Mouse (Mus musculus): ENCODE measurements at regions not wholly inside any gene's neighbourhood (a gene's known extent, or its start where the extent isn't known, plus 50 kb on each side); places are given as distances from the start of the nearest gene placed in this dataset.

DNA sequence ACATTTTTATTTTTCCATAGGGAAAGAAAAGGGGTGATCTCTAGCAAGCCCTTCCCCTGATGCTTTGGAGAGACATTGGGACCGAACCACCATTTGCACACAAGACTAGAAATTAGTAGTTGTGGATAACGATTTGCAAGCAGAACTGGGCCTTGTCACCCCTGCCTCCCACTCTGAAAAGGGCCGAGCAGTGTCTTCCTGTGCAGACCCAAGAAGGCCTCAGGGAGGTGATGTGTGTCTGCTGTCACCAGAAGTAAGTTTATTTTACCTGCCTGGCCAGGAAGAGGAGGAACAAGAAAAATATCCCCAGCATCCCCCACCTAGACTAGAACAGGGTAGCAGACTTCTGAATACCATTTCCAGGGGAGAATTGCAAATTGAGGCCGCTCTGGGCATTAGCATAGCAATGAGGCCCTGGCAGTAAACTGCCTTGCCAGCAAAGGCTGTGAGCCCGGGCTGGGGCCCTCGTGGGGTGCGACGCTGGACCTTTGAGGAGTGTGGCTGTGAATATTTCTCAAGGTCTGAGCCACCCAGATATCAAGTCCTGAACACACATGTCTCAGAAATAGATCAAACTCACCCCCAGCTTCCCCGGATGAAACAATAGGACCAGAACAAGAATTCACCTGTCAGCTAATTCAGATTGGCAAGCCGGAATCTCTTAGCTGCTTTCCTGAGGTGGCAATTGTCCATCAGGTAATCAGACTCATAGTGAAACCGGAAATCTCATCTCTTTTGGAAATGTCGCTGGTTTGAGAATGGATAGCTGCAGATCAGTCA lies 470.4 kb downstream of the Vrk1 start:
- DNase-seq (ENCODE audit: low spot score in 2 of 2): no peak

DNA sequence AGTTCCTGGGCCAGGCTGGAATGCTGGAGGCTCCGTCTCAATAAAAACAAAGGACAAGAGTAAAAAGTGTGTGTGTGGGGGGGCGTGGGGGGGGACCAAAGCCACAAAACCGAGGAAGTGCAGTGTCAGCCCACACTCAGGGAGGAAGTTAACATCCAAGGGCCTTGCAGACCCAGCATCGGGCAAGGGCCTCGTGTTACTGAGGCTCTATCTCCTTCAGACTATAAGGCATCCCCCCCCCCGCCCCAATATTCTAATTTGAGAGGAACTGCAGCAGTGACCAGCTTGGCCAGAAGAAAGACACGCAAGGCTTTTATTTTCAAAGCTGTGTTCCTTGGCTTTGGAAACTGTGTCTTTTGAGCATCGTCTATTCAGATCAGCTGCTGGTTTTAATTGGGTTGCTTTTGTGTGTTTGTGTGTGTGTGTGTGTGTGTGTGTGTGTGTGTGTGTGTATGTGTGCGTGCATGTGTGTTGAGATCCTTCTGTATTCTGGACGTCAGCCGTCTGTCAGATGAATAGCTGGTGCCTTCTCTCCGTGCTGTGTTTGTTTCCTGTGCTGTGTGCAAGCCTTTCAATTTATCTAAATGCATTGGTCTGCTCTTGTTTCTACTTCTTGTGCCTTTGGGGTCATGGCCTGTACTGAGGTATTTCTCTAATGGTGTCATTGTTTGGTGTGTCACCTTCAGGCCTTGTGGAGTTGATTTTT lies 491.7 kb downstream of the Vrk1 start:
- DNase-seq (ENCODE audit: low spot score in 2 of 2): no peak

- DNase-seq (ENCODE audit: low spot score in 2 of 2): no peak
Measured at GRCm38 (mm10) chr12:106504285-106504684, 494.3 kb downstream of the Vrk1 start.

DNA sequence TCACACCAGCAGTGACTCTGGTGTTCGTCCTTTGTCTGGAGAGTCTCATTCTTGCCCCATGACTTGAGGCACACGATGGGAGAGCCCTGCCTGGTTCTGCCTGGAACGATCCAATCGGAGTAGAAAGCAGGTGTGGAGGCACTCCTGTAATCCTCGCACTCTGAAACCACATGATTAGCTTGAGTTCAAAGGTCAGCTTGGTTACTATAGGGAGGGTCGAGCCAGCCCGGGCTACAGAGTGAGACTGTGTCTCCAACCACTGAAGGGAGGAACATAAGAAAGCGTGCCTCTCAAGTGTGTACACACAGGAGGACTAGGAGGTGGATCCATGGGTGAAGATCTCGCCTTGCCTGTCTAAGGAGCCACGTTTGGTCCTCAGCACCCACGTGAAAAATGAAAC lies 504.0 kb downstream of the Vrk1 start:
- no peak for DNase-seq (ENCODE audit: low spot score in 2 of 2)

DNA sequence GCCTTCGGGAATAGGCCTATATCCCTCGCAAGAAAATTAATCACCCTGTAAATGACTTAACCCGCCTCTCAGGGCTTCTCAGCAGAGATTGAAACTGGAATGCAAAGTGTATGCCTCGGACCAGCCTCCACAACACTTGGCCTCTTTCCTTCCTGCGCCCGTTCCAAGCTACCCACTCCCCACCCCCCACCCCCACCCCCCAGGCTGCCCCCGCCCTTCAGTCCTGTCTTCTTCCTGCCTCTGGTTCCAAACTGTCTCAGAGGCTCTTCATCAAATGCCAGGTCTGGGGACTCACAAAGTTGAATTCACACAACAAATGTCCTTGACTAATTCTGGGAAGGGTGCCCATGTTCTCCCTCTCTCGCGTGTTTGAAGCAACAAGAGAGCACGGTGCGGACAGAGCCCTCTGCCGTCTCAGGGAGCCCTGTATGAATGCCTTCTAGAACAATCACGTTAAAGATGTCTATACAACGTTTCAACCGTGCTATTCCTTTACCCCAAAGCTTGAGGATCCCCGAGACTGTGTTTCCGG lies 505.3 kb downstream of the Vrk1 start:
- no peak for DNase-seq (ENCODE audit: low spot score in 2 of 2)

DNA sequence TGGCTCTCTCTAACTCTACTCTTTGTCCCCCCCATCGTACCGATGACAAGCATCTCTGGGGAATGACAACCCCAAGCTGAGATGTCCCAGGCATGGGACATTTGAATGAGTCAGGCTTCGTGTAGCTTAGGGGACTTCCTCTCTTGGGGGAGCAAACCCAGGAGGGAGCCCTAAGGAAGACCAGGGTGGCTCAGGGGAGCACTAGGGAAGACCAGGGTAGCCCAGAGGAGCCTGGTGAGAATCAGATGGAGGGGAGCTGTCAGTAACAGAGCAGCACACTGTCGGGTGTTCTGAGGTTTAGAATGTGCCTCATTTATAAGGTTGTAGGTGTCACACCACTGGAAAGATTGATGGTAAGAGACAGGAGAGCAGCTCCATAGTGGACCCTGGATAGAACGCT lies 509.1 kb downstream of the Vrk1 start:
- DNase-seq (ENCODE audit: low spot score in 2 of 2): no peak

DNA sequence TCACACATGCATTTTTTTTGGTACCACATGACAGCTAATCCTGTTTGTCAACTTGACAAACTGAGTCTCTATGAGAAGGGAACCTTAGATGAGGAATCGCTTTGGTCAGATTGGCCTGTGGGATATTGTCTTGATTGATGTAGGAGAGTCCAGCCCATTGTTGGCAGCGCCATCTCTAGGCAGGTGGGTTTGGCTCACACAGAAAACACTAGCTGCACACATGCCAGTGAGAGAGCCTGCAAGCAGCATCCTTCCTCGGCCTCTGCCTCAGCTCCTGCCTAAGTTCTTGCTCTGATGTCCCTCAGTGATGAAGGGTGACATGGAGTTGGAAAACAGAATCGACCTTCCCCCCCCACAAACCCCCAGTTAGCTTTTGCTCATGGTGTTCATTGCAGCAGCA lies 514.4 kb downstream of the Vrk1 start:
- DNase-seq (ENCODE audit: low spot score in 2 of 2): no peak

GRCm38 (mm10) chr12:106527116-106527515 lies 517.1 kb downstream of the Vrk1 start:
- no peak for DNase-seq (ENCODE audit: low spot score in 2 of 2)

GRCm38 (mm10) chr12:106527699-106528434 lies 517.8 kb downstream of the Vrk1 start:
- no peak for DNase-seq (ENCODE audit: low spot score in 2 of 2)

GRCm38 (mm10) chr12:106528521-106528920 lies 518.5 kb downstream of the Vrk1 start:
- no peak for DNase-seq (ENCODE audit: low spot score in 2 of 2)

DNA sequence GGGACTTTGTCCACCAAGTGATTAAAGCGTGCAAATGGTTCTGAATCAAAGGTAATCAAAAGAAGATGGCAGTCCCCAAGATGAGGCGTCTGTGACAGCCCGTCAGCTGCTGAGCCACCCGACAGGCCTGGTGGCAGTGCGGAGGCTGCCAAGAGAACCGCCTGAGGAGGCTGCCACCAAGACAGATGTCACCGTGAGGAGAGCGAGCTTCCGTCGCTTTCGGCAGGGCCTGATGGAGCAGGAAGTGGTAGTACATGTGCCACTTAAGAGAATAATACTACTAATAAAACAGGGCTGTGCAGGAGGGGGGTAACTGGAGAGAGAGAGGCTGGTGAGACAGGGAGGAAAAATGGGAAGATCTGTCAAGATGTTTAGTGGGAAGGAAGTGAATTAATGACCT lies 519.1 kb downstream of the Vrk1 start:
- no peak for DNase-seq (ENCODE audit: low spot score in 2 of 2)

DNA sequence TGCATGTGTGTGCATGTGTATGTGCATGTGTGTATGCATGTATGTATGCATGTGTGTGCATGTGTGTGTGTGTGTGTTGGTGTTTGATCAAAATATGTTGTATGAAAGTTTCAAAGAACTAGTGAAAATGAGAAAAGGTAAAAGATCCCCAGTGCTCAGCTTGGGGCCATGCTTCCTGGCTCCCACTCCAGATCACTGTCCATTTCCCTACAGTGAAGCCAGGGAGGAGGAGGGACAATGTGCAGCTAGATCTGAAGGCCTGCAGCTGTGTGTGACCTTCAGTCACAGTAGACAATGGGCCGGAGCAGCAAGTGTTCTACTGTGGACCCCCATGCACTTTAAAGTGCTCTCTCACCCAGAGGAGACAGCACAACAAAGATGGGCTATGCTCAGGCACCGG lies 525.1 kb downstream of the Vrk1 start:
- no peak for DNase-seq (ENCODE audit: low spot score in 2 of 2)

DNA sequence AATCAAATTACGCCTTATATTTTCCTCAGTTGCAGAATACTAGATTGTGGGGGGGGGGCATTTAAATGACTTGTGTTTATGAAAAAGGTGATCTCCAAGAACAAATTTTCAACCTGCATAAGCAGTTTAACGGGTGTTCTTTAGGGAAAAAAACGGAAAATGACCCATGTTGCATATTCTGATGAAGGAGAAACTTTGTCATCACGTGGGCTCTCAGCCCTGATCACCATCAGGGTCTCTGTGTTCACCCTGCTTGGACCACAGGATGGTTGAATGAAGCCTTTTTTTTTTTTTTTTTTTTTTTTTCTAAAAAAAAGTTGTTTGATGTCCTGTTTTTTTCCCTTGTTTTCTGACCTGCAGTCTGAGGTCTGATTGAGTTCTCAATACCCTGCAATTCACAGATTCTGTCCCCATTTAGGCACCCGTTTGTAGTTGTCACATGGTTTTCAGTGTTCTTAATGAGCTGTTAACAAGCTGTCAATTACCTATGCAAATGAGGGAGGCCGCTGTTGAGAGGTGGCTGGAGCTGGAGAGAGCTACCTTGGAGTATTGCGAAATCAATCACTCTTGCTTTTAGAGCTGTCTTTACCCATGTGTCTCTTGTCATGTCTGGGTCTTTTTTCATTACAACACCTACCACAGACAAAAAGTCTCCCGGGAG lies 525.7 kb downstream of the Vrk1 start:
- DNase-seq (ENCODE audit: low spot score in 2 of 2): no peak

DNA sequence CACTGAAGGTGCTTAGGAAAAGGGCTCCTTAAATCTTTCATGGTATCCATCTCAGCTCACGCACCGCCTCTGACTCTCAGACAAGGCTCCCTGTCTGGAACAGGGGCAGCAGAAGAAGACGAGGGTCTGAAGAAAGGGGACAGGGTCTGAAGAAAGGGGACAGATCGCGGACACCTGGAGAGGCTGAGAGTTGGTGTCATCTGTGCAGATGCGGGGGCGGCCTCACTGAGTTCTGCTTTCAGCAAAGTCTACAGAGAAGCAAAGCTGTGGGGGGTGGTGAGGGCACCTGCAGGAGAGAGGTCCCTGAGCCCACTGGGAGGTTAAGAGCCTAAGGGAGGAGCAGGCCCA lies 526.2 kb downstream of the Vrk1 start:
- DNase-seq (ENCODE audit: low spot score in 2 of 2): no peak

GRCm38 (mm10) chr12:106540003-106540402 lies 530.0 kb downstream of the Vrk1 start:
- no peak for DNase-seq (ENCODE audit: low spot score in 2 of 2)

DNA sequence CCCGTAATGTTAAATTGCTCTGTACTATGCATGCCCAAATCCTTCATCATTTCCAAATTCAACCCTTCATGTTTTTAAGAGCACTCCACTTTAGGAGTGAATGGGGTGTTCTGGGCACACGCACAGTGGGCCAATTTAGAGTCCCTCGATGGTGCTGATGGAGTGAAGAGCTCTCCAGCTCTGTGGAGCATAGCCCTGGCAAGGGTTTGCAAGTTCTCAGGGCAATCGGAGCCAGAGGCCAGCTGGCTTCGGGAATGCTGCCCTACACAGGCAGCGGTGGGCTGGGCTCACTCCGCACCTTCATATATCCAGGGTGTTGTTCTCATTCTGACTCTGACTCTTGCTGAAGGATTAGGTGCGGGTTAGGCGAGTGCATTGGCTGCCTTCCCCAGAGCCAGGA lies 549.5 kb downstream of the Vrk1 start:
- no peak for DNase-seq (ENCODE audit: low spot score in 2 of 2)

DNA sequence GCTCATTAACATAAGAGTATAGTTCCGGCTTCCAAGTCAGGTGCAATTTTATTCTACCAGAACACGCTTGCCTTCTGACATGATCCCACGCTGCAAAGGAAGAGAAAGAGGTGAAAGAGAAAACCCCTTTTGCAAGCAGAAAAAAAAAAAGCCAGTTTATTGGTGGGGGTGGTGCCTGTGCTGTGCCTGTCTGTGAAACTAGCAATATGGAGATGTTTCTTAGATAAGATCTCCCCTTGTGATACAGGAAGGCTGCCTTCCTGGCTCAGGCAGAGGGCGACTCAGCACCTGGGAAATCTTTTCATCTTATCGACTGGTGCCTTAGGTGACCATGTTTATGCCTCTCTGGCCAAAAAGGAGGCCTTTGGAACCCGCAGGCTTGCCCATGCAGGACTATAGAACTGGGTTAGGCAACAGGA lies 555.2 kb downstream of the Vrk1 start:
- DNase-seq (ENCODE audit: low spot score in 2 of 2): no peak

GRCm38 (mm10) chr12:106566361-106566760 lies 556.3 kb downstream of the Vrk1 start:
- no peak for DNase-seq (ENCODE audit: low spot score in 2 of 2)

- DNase-seq (ENCODE audit: low spot score in 2 of 2): no peak
Measured at GRCm38 (mm10) chr12:106567116-106567515, 557.1 kb downstream of the Vrk1 start.

DNA sequence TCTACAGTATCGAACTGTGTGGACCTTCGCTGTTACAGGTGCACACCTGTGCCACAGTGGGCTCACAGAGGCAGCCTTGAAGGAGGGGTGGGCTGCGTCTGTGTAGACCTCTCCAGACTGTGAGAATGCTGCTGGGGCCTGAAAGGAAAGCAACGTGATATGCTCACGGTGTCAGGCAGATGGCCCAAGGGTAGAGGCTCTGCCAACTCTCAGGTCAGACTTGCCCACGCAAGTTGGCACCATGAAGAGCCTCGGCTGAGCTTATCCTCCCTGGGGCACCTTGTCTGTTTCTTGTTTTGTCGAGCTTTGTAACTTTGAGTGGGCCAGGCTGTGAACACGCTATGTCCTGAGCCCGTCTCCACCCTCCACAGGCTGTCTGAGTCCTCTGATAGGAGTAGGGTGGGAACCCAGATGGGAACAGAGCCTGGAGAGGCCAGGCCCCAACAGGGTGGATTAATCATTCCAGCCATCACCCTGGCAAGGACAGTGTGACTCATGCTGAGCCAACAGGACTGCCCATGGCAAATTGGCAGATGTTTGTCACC lies 558.6 kb downstream of the Vrk1 start:
- DNase-seq (ENCODE audit: low spot score in 2 of 2): no peak

DNA sequence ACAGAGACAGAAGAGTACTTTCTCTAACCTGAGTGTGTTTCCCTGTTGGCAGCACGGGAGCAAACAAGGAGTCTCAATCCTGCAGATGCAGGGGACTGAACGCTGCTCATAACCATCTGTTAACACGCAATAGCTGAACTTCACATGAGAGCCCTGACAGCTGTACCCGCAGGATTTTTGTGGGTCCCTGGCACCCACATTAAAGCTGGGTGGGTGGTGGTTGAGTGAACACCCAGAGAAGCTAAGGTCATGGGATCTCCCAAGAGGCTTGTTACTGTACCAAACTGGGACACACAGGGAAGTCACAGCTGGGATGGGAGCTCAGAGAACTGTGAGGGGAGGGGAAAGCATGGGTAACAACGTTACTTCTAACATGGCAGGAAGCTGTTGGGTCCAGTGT lies 562.9 kb downstream of the Vrk1 start:
- DNase-seq (ENCODE audit: low spot score in 2 of 2): no peak

DNA sequence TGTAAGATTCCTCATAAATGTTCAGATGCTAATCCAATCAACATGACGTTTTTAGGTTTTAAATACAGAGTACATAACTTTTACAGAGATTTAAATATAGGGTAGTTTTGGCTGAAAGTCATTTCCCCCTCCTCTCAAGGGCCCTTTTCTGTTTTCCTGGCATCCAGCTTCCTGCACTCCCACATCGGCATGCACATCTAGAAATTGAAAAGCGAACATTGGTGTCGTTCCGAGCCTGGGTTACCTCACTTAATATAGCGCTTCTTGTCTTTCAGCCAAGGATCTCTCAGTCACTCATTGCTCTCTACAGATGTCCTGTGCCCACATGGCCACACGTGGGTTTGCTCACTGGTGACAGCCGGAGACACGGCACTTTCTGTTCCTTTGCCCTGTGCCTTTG lies 572.7 kb downstream of the Vrk1 start:
- DNase-seq (ENCODE audit: low spot score in 2 of 2): no peak
